Mouse (Mus musculus): ENCODE data around the gene Mta2. TPM values are rescaled to one million over a fixed set of nuclear protein-coding genes. Genes with fewer than 3 reads are reported as not detected.

Mta2 gene
- polyA plus RNA-seq, 1 experiment from 2014 or later = 45.7 TPM

- ATAC-seq = no peak
- DNase-seq = no peak
- Histone ChIP-seq H3K4me3 (ENCODE audit: low read depth, low read length) (peak overlapping the region; percentile 82), H3K36me3 (replicated peaks; ENCODE audit: insufficient read depth, low read length) (peaks cover 51% of the 10 kb centered on the region), H3K9ac (replicated peaks) (peak overlapping the region; percentile 78), H3K4me1 (ENCODE audit: insufficient read depth) (peaks cover 17% of the 10 kb centered on the region), H3K4me2 (ENCODE audit: low read depth, low read length) (peak overlapping the region; percentile 89), H3K27ac (ENCODE audit: low read depth) (peak overlapping the region; percentile 79), H3K9me3 (ENCODE audit: low read length) (no peaks in the 10 kb centered on the region), H3K27me3 (ENCODE audit: insufficient read depth, low read length) (no peaks in the 10 kb centered on the region)
- TF ChIP-seq CTCF (IDR thresholded peaks at IDR 0.05; ENCODE audit: low read depth) = no peak
- no peak for TF ChIP-seq EP300 (IDR thresholded peaks at IDR 0.05; ENCODE audit: low read depth)
- 3% methylated on average over 9 of the region's 9 CpGs for WGBS (ENCODE audit: insufficient replicate concordance)
Observed at GRCm38 (mm10) chr19:8954171-8954570, 12.5 kb downstream of the Mta2 start.

- ATAC-seq = no peak
- H3K27me3 ChIP-seq (ENCODE audit: insufficient read depth, low read length) = no peaks in the 10 kb centered on the region
- H3K27ac ChIP-seq (ENCODE audit: low read depth) = no peak overlapping the region
- 67% methylated on average over 2 of the region's 2 CpGs for WGBS (ENCODE audit: insufficient replicate concordance)
- no peak overlapping the region for H3K9ac ChIP-seq (replicated peaks)
- H3K4me2 ChIP-seq (ENCODE audit: low read depth, low read length) = no peak overlapping the region
- H3K4me1 ChIP-seq (ENCODE audit: insufficient read depth) = peaks cover 6% of the 10 kb centered on the region
- DNase-seq = no peak
- no peaks in the 10 kb centered on the region for H3K9me3 ChIP-seq (ENCODE audit: low read length)
- no peak for TF ChIP-seq CTCF (IDR thresholded peaks at IDR 0.05; ENCODE audit: low read depth)
- no peak for TF ChIP-seq EP300 (IDR thresholded peaks at IDR 0.05; ENCODE audit: low read depth)
- H3K4me3 ChIP-seq (ENCODE audit: low read depth, low read length) = no peak overlapping the region
- H3K36me3 ChIP-seq (replicated peaks; ENCODE audit: insufficient read depth, low read length) = peaks cover 60% of the 10 kb centered on the region
Observed at GRCm38 (mm10) chr19:8962256-8962655, 20.6 kb downstream of the Mta2 start.

DNA sequence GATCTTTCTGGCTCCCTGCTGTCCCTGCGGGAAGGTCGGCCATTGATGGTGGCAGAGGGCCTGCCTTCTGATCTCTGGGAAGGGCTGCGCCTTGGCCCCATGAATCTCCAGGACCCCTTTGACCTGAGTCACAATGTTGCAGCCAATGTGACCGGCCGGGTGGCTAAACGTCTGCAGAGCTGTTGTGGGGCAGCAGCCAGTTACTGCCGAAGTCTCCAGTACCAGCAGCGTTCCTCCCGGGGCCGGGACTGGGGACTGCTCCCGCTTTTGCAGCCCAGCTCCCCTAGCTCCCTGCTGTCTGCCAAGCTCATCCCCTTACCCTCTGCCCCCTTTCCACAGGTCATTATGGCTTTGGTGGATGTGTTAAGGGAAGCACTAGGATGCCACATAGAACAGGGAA, 23.4 kb downstream of the Mta2 start:
- no peaks in the 10 kb centered on the region for H3K27me3 ChIP-seq (ENCODE audit: insufficient read depth, low read length)
- no peak for ATAC-seq
- peaks cover 18% of the 10 kb centered on the region for H3K4me1 ChIP-seq (ENCODE audit: insufficient read depth)
- no peak for TF ChIP-seq CTCF (IDR thresholded peaks at IDR 0.05; ENCODE audit: low read depth)
- TF ChIP-seq EP300 (IDR thresholded peaks at IDR 0.05; ENCODE audit: low read depth) = no peak
- H3K36me3 ChIP-seq (replicated peaks; ENCODE audit: insufficient read depth, low read length) = peaks cover 55% of the 10 kb centered on the region
- H3K9me3 ChIP-seq (ENCODE audit: low read length) = no peaks in the 10 kb centered on the region
- no peak overlapping the region for H3K4me2 ChIP-seq (ENCODE audit: low read depth, low read length)
- peak overlapping the region; percentile 96; the same call in 1 of the 2 replicates for H3K27ac ChIP-seq (ENCODE audit: low read depth)
- DNase-seq = no peak
- 89% methylated on average over 11 of the region's 11 CpGs for WGBS (ENCODE audit: insufficient replicate concordance)
- no peak overlapping the region for H3K4me3 ChIP-seq (ENCODE audit: low read depth, low read length)
- peak overlapping the region; percentile 32 for H3K9ac ChIP-seq (replicated peaks)

DNA sequence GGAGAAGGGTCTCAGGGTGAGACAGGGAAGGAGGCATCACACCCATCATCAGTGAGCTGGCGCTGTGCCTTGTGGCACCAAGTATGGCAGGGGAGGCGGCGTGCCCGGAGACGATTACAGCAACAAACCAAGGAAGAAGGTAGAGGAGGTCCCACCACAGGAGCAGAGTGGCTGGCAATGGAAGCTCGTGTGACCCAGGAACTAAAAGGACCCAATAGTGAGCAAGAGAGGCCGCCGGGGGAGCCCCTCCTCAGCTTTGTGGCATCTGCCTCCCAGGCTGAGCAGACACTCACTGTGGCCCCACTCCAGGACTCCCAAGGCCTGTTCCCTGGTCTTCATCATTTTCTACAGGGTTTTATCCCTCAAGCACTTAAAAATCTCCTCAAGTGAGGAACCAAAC, 24.1 kb downstream of the Mta2 start:
- Histone ChIP-seq H3K9ac (replicated peaks) (peak overlapping the region; percentile 74), H3K9me3 (ENCODE audit: low read length) (no peaks in the 10 kb centered on the region), H3K4me1 (ENCODE audit: insufficient read depth) (peaks cover 18% of the 10 kb centered on the region), H3K4me2 (ENCODE audit: low read depth, low read length) (peak overlapping the region; percentile 74), H3K4me3 (ENCODE audit: low read depth, low read length) (peak overlapping the region; percentile 62), H3K27me3 (ENCODE audit: insufficient read depth, low read length) (no peaks in the 10 kb centered on the region), H3K36me3 (replicated peaks; ENCODE audit: insufficient read depth, low read length) (peaks cover 62% of the 10 kb centered on the region), H3K27ac (ENCODE audit: low read depth) (peak overlapping the region; percentile 96)
- no peak for DNase-seq
- ATAC-seq = no peak
- 61% methylated on average over 8 of the region's 8 CpGs for WGBS (ENCODE audit: insufficient replicate concordance)
- no peak for TF ChIP-seq EP300 (IDR thresholded peaks at IDR 0.05; ENCODE audit: low read depth)

DNA sequence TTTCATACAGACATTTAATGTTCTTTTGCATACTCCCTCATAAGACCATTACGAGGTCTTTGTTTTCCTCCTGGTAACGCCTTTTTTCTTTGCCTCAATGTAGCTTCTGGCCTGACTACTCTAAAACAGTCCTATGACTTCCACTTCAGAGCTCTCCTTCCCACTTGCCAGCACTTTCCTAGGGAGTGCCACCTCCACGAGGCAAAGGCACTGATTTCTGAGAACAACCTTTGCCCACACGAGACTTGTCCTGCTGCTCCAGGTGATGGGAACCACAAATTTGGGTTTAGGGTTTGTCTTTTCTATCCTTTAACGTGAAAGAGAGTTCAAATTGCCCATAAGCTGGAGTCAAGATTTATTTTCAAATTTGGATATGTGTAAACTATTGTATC, 24.5 kb downstream of the Mta2 start:
- DNase-seq (no peak), ATAC-seq (no peak)
- Histone ChIP-seq H3K36me3 (replicated peaks; ENCODE audit: insufficient read depth, low read length) (peaks cover 65% of the 10 kb centered on the region), H3K9ac (replicated peaks) (peak overlapping the region; percentile 74), H3K27me3 (ENCODE audit: insufficient read depth, low read length) (no peaks in the 10 kb centered on the region), H3K4me2 (ENCODE audit: low read depth, low read length) (peak overlapping the region; percentile 74), H3K9me3 (ENCODE audit: low read length) (no peaks in the 10 kb centered on the region), H3K27ac (ENCODE audit: low read depth) (peak overlapping the region; percentile 96), H3K4me1 (ENCODE audit: insufficient read depth) (peaks cover 18% of the 10 kb centered on the region), H3K4me3 (ENCODE audit: low read depth, low read length) (peak overlapping the region; percentile 62)
- WGBS (ENCODE audit: insufficient replicate concordance) = 31% methylated on average over 5 of the region's 5 CpGs
- TF ChIP-seq CTCF (IDR thresholded peaks at IDR 0.05; ENCODE audit: low read depth) = no peak
- no peak for TF ChIP-seq EP300 (IDR thresholded peaks at IDR 0.05; ENCODE audit: low read depth)

GRCm38 (mm10) chr19:8966590-8967372, 25.1 kb downstream of the Mta2 start, which contains the start of gene Eef1g:
Gene Eef1g, plus strand, starts transcription at chr19:8967041.
- H3K4me1 ChIP-seq (ENCODE audit: insufficient read depth) = peaks cover 18% of the 10 kb centered on the region
- H3K4me2 ChIP-seq (ENCODE audit: low read depth, low read length) = peak within 1 kb of the TSS; percentile 90
- WGBS (ENCODE audit: insufficient replicate concordance) = under 1% methylated on average over 52 of the region's 52 CpGs
- H3K4me3 ChIP-seq (ENCODE audit: low read depth, low read length) = peak within 1 kb of the TSS; percentile 62
- DNase-seq = peak; percentile 99
- TF ChIP-seq CTCF (IDR thresholded peaks at IDR 0.05; ENCODE audit: low read depth) (no peak), EP300 (IDR thresholded peaks at IDR 0.05; ENCODE audit: low read depth) (peak; percentile 75)
- H3K36me3 ChIP-seq (replicated peaks; ENCODE audit: insufficient read depth, low read length) = peaks cover 65% of the 10 kb centered on the region
- peak within 1 kb of the TSS; percentile 81 for H3K9ac ChIP-seq (replicated peaks)
- H3K27ac ChIP-seq (ENCODE audit: low read depth) = peak within 1 kb of the TSS; percentile 96
- H3K27me3 ChIP-seq (ENCODE audit: insufficient read depth, low read length) = no peaks in the 10 kb centered on the region
- H3K9me3 ChIP-seq (ENCODE audit: low read length) = no peaks in the 10 kb centered on the region
- peak; percentile 99 for ATAC-seq

Data from liver, postnatal 0 days (tissue).